Mouse (Mus musculus): ENCODE data around the gene Adap1. TPM values are rescaled to one million over a fixed set of nuclear protein-coding genes. Genes with fewer than 3 reads are reported as not detected.

Adap1 gene
- polyA plus RNA-seq, 1 experiment from 2014 or later, result 2.5 TPM

DNA sequence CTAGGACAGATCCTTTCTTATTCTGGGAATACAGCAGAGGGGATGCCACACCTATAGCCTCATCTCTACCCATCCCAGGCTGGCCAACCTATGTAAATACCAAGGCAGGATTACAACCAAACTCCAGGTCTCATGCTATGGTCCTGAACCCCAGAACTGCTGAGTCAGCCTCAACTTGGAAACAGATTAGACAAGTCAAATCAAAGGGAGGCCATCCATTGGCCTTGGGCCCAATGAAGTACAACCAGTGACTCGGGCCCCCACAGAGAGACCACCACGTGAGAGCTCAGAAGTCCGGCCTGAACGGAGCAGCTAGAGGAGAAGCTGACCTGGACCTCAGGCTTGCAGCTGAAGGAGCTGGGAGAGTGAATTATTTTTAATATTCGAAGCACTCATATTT is 27.7 kb downstream of the Adap1 start:
- Histone ChIP-seq H3K4me3 (replicated peaks) (no peak overlapping the region), H3K27me3 (no peaks in the 10 kb centered on the region), H3K9me3 (replicated peaks) (no peaks in the 10 kb centered on the region), H3K4me2 (replicated peaks) (no peak overlapping the region), H3K36me3 (no peaks in the 10 kb centered on the region), H3K27ac (replicated peaks) (no peak overlapping the region), H3K9ac (no peak overlapping the region), H3K4me1 (0 out of 2 replicates have a peak, but pooled peaks cover 8% of the 10 kb centered on the region)
- no peak for ATAC-seq (ENCODE audit: insufficient number of reproducible peaks, low FRiP score, low TSS enrichment, low read depth)
- WGBS, result 84% methylated on average over 5 of the region's 5 CpGs

- H3K9me3 ChIP-seq (replicated peaks), result no peaks in the 10 kb centered on the region
- H3K27me3 ChIP-seq, result no peaks in the 10 kb centered on the region
- 0 out of 2 replicates have a peak, but pooled peaks cover 8% of the 10 kb centered on the region for H3K4me1 ChIP-seq
- H3K4me3 ChIP-seq (replicated peaks), result no peak overlapping the region
- H3K36me3 ChIP-seq, result no peaks in the 10 kb centered on the region
- no peak overlapping the region for H3K4me2 ChIP-seq (replicated peaks)
- H3K9ac ChIP-seq, result no peak overlapping the region
- WGBS, result 89% methylated on average over 10 of the region's 10 CpGs
- H3K27ac ChIP-seq (replicated peaks), result no peak overlapping the region
- no peak for ATAC-seq (ENCODE audit: insufficient number of reproducible peaks, low FRiP score, low TSS enrichment, low read depth)
Observed at GRCm38 (mm10) chr5:139297092-139297491, 28.3 kb downstream of the Adap1 start.

DNA sequence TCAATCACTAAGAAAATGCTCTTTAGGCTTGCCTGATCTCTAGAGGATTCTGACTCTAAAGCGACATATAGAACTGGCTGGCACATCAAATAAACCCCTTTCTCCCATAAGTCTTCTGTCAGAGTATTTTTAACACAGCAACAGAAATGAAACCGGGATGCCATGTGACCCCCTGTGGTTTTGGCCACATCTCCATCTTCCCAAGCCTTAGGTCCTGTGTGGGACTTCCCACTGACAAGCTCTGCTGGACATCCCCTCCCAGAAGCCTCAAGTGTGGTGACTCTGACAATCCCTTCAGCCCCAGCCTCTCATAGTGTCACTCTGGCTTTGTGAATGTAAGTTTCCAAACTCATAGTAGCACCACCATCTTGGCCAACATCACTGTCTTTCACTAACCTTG is 31.3 kb downstream of the Adap1 start:
- Histone ChIP-seq H3K27me3 (no peaks in the 10 kb centered on the region), H3K36me3 (no peaks in the 10 kb centered on the region), H3K4me1 (no peaks in the 10 kb centered on the region), H3K27ac (replicated peaks) (no peak overlapping the region), H3K9ac (no peak overlapping the region), H3K9me3 (replicated peaks) (no peaks in the 10 kb centered on the region), H3K4me3 (replicated peaks) (no peak overlapping the region), H3K4me2 (replicated peaks) (no peak overlapping the region)
- no peak for ATAC-seq (ENCODE audit: insufficient number of reproducible peaks, low FRiP score, low TSS enrichment, low read depth)
- WGBS, result 78% methylated on average over 2 of the region's 2 CpGs

- Histone ChIP-seq H3K9me3 (replicated peaks) (no peaks in the 10 kb centered on the region), H3K4me2 (replicated peaks) (no peak overlapping the region), H3K9ac (no peak overlapping the region), H3K36me3 (no peaks in the 10 kb centered on the region), H3K4me3 (replicated peaks) (no peak overlapping the region), H3K27ac (replicated peaks) (no peak overlapping the region), H3K4me1 (no peaks in the 10 kb centered on the region), H3K27me3 (no peaks in the 10 kb centered on the region)
- ATAC-seq (ENCODE audit: insufficient number of reproducible peaks, low FRiP score, low TSS enrichment, low read depth), result no peak
- 73% methylated on average over 6 of the region's 6 CpGs for WGBS
Observed at GRCm38 (mm10) chr5:139291811-139292560, 33.4 kb downstream of the Adap1 start.

DNA sequence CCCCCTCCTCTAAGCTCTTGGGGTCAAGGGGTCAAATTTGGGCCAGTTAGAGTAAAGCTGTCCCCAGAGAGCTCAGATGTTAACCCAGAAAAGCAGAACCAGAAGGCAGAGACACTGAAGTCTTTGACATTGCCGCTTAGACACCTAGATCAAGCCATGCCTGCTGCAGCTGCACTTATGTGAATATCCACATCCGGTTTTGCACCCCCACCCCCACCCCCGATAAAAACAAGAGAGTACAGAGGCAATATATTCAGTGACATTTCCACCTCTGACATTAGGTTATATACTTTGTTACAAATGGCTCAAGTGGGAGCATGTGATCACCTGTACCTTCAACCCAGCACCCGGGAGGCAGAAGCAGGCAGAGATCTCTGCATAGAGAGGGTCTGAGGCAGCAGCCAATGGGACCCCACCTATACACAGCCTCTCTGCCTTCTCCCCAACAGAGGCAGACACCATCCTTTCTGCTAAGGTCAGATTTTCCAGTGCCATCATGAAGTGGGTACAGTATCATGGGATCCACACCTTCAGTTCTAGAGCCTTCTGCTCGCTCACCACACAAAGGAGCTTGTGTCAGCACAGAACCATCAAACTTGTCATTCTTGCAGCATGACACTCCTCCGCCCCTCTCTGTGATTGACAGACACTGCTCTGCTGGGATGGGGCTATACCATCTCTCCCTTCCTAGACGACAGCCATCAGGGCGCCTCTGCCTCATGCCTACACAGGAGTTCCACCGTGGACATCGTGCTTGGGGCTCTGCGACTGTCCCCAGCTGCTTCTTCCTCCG is 34.8 kb downstream of the Adap1 start:
- Histone ChIP-seq H3K27ac (replicated peaks) (no peak overlapping the region), H3K4me2 (replicated peaks) (no peak overlapping the region), H3K27me3 (no peaks in the 10 kb centered on the region), H3K4me3 (replicated peaks) (no peak overlapping the region), H3K4me1 (0 out of 2 replicates have a peak, but pooled peaks cover 6% of the 10 kb centered on the region), H3K9ac (no peak overlapping the region), H3K9me3 (replicated peaks) (no peaks in the 10 kb centered on the region), H3K36me3 (no peaks in the 10 kb centered on the region)
- 76% methylated on average over 12 of the region's 12 CpGs for WGBS
- no peak for ATAC-seq (ENCODE audit: insufficient number of reproducible peaks, low FRiP score, low TSS enrichment, low read depth)

DNA sequence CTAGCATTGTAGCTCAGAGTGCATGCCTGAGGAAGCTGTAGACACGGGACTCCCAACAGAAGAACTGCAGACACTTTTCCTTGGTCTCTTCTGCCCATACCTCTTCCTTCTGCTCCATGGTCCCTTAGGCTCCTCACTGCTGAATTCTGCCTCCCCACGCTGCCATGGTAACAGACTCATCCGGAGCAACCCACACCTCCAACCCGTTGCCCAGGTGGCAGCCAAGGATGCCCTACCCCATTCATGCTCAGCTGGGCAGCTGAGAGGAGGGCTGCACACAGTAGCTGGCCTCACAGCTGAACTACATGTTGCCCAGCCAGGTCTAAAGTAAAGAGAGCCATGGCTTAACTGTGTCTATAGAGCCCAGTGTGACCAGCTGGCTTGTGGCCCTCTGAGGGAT is 36.8 kb downstream of the Adap1 start:
- ATAC-seq (ENCODE audit: insufficient number of reproducible peaks, low FRiP score, low TSS enrichment, low read depth), result no peak
- no peaks in the 10 kb centered on the region for H3K9me3 ChIP-seq (replicated peaks)
- no peak overlapping the region for H3K4me3 ChIP-seq (replicated peaks)
- H3K27me3 ChIP-seq, result no peaks in the 10 kb centered on the region
- no peak overlapping the region for H3K27ac ChIP-seq (replicated peaks)
- no peak overlapping the region for H3K4me2 ChIP-seq (replicated peaks)
- no peak overlapping the region for H3K9ac ChIP-seq
- no peaks in the 10 kb centered on the region for H3K36me3 ChIP-seq
- H3K4me1 ChIP-seq, result 0 out of 2 replicates have a peak, but pooled peaks cover 6% of the 10 kb centered on the region
- WGBS, result 82% methylated on average over 4 of the region's 4 CpGs

DNA sequence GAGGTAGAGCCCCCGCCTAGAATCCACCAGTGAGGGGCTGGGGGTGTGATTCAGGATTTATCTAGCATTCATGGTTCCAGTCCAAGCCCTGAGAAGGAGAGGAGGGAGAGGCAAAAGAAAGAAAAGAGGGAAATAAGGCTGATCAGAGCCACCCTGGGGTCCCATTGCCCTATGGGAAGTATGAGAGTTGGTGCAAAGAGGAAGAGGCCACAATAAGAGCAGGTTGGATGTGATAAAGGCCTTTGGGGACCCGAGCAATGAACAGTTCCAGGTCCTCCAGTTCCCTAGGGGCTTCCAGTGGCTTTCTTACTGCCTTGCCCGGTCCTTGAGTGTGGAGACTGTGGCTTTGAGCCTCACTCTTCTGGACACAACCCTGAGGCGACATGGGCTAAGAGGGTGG is 37.6 kb downstream of the Adap1 start:
- ATAC-seq (ENCODE audit: insufficient number of reproducible peaks, low FRiP score, low TSS enrichment, low read depth), result no peak
- Histone ChIP-seq H3K4me2 (replicated peaks) (no peak overlapping the region), H3K4me1 (0 out of 2 replicates have a peak, but pooled peaks cover 6% of the 10 kb centered on the region), H3K9me3 (replicated peaks) (no peaks in the 10 kb centered on the region), H3K4me3 (replicated peaks) (no peak overlapping the region), H3K36me3 (no peaks in the 10 kb centered on the region), H3K27me3 (no peaks in the 10 kb centered on the region), H3K27ac (replicated peaks) (no peak overlapping the region), H3K9ac (no peak overlapping the region)
- 72% methylated on average over 4 of the region's 4 CpGs for WGBS

GRCm38 (mm10) chr5:139287099-139287498 is 38.3 kb downstream of the Adap1 start:
- H3K27ac ChIP-seq (replicated peaks), result no peak overlapping the region
- no peak overlapping the region for H3K4me2 ChIP-seq (replicated peaks)
- H3K36me3 ChIP-seq, result no peaks in the 10 kb centered on the region
- 0 out of 2 replicates have a peak, but pooled peaks cover 9% of the 10 kb centered on the region for H3K4me1 ChIP-seq
- 82% methylated on average over 5 of the region's 5 CpGs for WGBS
- H3K9ac ChIP-seq, result no peak overlapping the region
- no peaks in the 10 kb centered on the region for H3K27me3 ChIP-seq
- no peak overlapping the region for H3K4me3 ChIP-seq (replicated peaks)
- no peaks in the 10 kb centered on the region for H3K9me3 ChIP-seq (replicated peaks)
- ATAC-seq (ENCODE audit: insufficient number of reproducible peaks, low FRiP score, low TSS enrichment, low read depth), result no peak

DNA sequence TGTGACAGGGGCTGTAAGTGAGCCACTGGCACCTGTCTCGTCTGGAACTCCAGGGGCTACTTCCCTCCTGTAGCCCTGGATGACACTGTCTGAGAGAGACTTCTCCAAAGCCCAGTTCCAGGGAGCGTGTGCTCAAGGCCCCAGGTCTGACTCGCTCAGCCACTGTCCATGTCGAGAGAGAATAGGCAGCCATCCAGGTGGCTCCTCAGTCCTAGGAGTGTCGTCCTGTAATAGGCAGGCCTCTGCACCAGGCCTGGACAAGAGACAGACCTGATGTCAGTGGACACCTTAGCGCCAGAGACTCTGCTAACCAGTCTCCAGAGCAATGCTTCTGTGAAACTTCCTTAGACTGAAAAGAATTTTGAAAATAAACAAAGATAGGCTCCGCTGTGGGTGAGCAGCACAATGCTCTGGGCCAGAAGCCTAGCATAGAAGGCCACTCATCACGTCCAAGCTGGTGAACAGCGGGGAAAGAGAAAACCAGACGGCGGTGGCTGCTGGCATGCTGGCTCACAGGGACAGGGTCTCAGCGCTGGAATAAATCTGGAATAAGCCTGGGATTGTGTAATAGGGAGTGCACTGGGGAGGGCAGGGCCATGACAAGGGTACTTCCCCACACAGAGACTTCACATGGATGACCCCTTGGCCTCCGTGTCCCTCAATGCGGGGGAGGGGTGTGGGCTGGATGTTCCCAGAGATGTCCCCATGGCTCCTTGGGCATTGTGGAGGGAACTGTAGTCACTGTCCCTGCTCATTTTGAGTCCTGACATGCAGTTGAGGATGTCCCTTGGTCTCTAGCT is 39.1 kb downstream of the Adap1 start:
- Histone ChIP-seq H3K27me3 (no peaks in the 10 kb centered on the region), H3K36me3 (no peaks in the 10 kb centered on the region), H3K4me2 (replicated peaks) (no peak overlapping the region), H3K9ac (no peak overlapping the region), H3K4me3 (replicated peaks) (no peak overlapping the region), H3K9me3 (replicated peaks) (no peaks in the 10 kb centered on the region), H3K4me1 (0 out of 2 replicates have a peak, but pooled peaks cover 14% of the 10 kb centered on the region), H3K27ac (replicated peaks) (no peak overlapping the region)
- ATAC-seq (ENCODE audit: insufficient number of reproducible peaks, low FRiP score, low TSS enrichment, low read depth), result no peak
- WGBS, result 64% methylated on average over 14 of the region's 14 CpGs

DNA sequence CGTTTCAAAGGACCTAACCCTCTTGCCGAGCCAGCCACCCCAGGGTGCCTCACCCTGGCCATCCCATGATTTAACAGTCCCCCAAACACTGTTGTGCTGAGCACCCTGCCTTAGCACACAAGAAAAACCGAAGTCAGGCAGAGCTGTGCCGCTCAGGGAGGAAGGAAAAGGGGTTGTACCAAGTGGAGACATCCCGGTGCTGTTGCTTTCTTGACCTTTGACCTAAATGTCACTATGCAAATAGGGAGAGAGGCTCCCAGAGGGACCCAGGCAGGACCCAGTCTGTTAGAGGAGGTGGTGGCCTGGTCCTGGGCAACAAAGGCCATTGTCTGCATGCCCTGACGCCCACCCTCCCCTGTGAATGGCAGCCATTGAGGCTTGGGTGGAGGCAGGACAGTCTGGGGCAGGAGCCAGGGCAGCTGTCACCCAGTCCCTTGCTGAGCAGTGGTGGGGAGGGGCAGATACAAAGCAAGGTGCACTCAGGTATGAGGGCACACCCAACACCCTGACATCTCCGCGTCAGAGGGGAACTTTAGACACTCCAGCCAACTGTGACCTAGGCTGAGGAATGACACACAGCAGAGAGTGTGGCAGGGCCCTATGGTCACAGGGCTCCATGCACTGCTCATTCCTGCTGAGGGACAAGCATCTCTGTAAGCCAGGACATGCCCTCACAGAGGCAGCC is 39.9 kb downstream of the Adap1 start:
- H3K27me3 ChIP-seq, result no peaks in the 10 kb centered on the region
- no peak overlapping the region for H3K9ac ChIP-seq
- H3K4me3 ChIP-seq (replicated peaks), result no peak overlapping the region
- no peak for ATAC-seq (ENCODE audit: insufficient number of reproducible peaks, low FRiP score, low TSS enrichment, low read depth)
- WGBS, result 43% methylated on average over 8 of the region's 8 CpGs
- no peaks in the 10 kb centered on the region for H3K9me3 ChIP-seq (replicated peaks)
- 0 out of 2 replicates have a peak, but pooled peaks cover 14% of the 10 kb centered on the region for H3K4me1 ChIP-seq
- no peak overlapping the region for H3K27ac ChIP-seq (replicated peaks)
- H3K4me2 ChIP-seq (replicated peaks), result no peak overlapping the region
- no peaks in the 10 kb centered on the region for H3K36me3 ChIP-seq
